Mouse (Mus musculus): ENCODE results near the gene Rras2.

- TF ChIP-seq POLR2A (IDR thresholded peaks at IDR 0.05; ENCODE audit: insufficient read depth, low read depth, low read length) (no peak), CTCF (IDR thresholded peaks at IDR 0.05; ENCODE audit: insufficient read depth, low read depth, low read length) (no peak)
Observed at GRCm38 (mm10) chr7:114087341-114087740, 30.2 kb downstream of the Rras2 start.

All from olfactory bulb, adult 2 months (tissue).